Mouse (Mus musculus): Measurements from ENCODE around the gene Gm10985. TPM values are rescaled to one million over a fixed set of nuclear protein-coding genes. Genes with fewer than 3 reads are reported as not detected.

Gene Gm10985
- total RNA-seq, 2 experiments from 2014 or later, result not detected

Other genes starting within 250 kb of the Gm10985 start
- gene Frem2, start 187.7 kb upstream of the Gm10985 start, total RNA-seq (2021), result 1 to 10 TPM; 1.2 to 1.5 TPM
- gene Ufm1, start 18.7 kb downstream of the Gm10985 start, total RNA-seq (2021), result 10 to 100 TPM; 69.3 to 76.0 TPM

All from left cerebral cortex, postnatal 36 days (tissue).